Mouse (Mus musculus) c-Kit-positive CD71-positive TER-119-positive erythroid progenitor cells, embryonic 14.5 days (primary cell): ENCODE measurements around the gene Acsf3.

Experiments used
- DNase-seq: peaks from one replicate; pipeline ENCODE4 v3.0.0-alpha.2; 2013; ENCODE audit warnings: low spot score

The Acsf3 gene

GRCm38 (mm10) chr8:122761109-122761508 lies 14.2 kb upstream of the Acsf3 start:
- no peak for DNase-seq

- DNase-seq, result no peak
These were observed 12.5 kb upstream of the Acsf3 start for GRCm38 (mm10) chr8:122762731-122763266.

- DNase-seq, result no peak
These were observed 12.0 kb upstream of the Acsf3 start for GRCm38 (mm10) chr8:122763267-122763738.

- DNase-seq, result no peak
These were observed 10.4 kb upstream of the Acsf3 start for GRCm38 (mm10) chr8:122764790-122765474.

GRCm38 (mm10) chr8:122766189-122766588 lies 9.1 kb upstream of the Acsf3 start:
- no peak for DNase-seq

- no peak for DNase-seq
These were observed 8.6 kb upstream of the Acsf3 start for GRCm38 (mm10) chr8:122766647-122767200.

GRCm38 (mm10) chr8:122767229-122767628 lies 8.1 kb upstream of the Acsf3 start:
- no peak for DNase-seq

- no peak for DNase-seq
These were observed 5.8 kb upstream of the Acsf3 start for GRCm38 (mm10) chr8:122769251-122770058.

GRCm38 (mm10) chr8:122772431-122773060 lies 2.7 kb upstream of the Acsf3 start:
- DNase-seq, result no peak

- no peak for DNase-seq
These were observed 2.4 kb downstream of the Acsf3 start for GRCm38 (mm10) chr8:122777701-122778100.

GRCm38 (mm10) chr8:122778703-122779239 lies 3.5 kb downstream of the Acsf3 start:
- DNase-seq, result no peak

- no peak for DNase-seq
These were observed 4.0 kb downstream of the Acsf3 start for GRCm38 (mm10) chr8:122779255-122779654.

- no peak for DNase-seq
These were observed 9.5 kb downstream of the Acsf3 start for GRCm38 (mm10) chr8:122784756-122785155.

- DNase-seq, result no peak
These were observed 14.5 kb downstream of the Acsf3 start for GRCm38 (mm10) chr8:122789796-122790195.

GRCm38 (mm10) chr8:122793375-122794174 lies 18.3 kb downstream of the Acsf3 start:
- no peak for DNase-seq

GRCm38 (mm10) chr8:122794175-122794454 lies 18.8 kb downstream of the Acsf3 start:
- no peak for DNase-seq

- DNase-seq, result no peak
These were observed 28.8 kb downstream of the Acsf3 start for GRCm38 (mm10) chr8:122803906-122804761.

- DNase-seq, result no peak
These were observed 30.1 kb downstream of the Acsf3 start for GRCm38 (mm10) chr8:122805349-122805748.

GRCm38 (mm10) chr8:122806956-122807538 lies 31.8 kb downstream of the Acsf3 start:
- DNase-seq, result no peak

GRCm38 (mm10) chr8:122807907-122808306 lies 32.6 kb downstream of the Acsf3 start:
- DNase-seq, result no peak
